Comparison of ENCODE assay signal across 12 mouse cellular contexts in the genomic region with DNA sequence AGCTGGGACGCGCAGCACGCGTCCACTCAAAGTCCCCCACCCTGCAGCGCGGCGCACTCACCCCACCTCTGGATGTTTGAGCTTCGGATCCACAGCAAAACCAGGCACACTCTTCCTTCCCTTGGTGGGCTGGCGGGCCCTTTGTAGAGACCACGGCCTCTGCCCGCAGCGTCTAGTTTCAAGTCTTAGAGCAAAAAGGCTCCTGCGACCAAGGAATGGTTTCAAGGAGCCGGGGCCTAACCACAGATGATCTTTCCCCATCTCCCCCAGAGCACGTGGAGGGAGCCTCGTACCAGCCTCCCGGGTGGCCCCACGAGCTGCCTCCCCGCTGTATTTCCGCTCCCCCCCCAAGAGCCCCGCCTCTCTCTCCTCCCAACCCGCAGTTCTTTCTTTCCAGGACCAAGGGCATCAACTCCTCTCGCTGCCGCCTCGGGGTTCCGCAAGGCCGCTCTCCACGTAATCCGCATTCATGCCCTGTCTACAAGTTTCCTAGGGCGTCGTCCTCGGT. TPM values are rescaled to one million over a fixed set of nuclear protein-coding genes. Genes with fewer than 3 reads are reported as not detected.
DNase-seq lines count a peak whose midpoint lies in the region; ATAC-seq and TF ChIP-seq lines count a peak whose summit lies in the region.
"Had no signal": no experiment of that assay in that cellular context is flagged by ENCODE, and none has a peak within 500 bp of the region (broad histone marks: within the 10 kb centered on the region; RNA-seq: fewer than 3 reads in every experiment).

No protein-coding gene starts in this region.

- peaks cover 34% of the 10 kb centered on the region for H3K4me1 ChIP-seq in heart, embryonic 15.5 days (replicated peaks)
- H3K4me1 ChIP-seq in embryonic facial prominence, embryonic 13.5 days: peaks cover 28% of the 10 kb centered on the region
- H3K4me1 ChIP-seq in liver, postnatal 0 days (ENCODE audit: insufficient read depth): no peaks in the 10 kb centered on the region; the same call in 1 of the 2 replicates

- peak overlapping the region; percentile 23; the same call in 1 of the 2 replicates for H3K4me2 ChIP-seq in heart, embryonic 15.5 days
- H3K4me2 ChIP-seq in embryonic facial prominence, embryonic 13.5 days: peak overlapping the region; percentile 28
- H3K4me2 ChIP-seq in liver, postnatal 0 days (ENCODE audit: low read depth, low read length): peak overlapping the region; percentile 26; the same call in 1 of the 2 replicates

- no peak overlapping the region for H3K27ac ChIP-seq in heart, embryonic 15.5 days
- no peak overlapping the region for H3K27ac ChIP-seq in embryonic facial prominence, embryonic 13.5 days
- H3K27ac ChIP-seq in liver, postnatal 0 days (ENCODE audit: low read depth): no peak overlapping the region

- peaks cover 97% of the 10 kb centered on the region for H3K27me3 ChIP-seq in heart, embryonic 15.5 days
- H3K27me3 ChIP-seq in embryonic facial prominence, embryonic 13.5 days: peaks cover 98% of the 10 kb centered on the region
- H3K27me3 ChIP-seq in liver, postnatal 0 days (ENCODE audit: insufficient read depth, low read length): peaks cover 98% of the 10 kb centered on the region

- DNase-seq in heart, adult 8-10 months (ENCODE audit: low spot score): no peak
- DNase-seq in R1 (ENCODE audit: low read depth, low spot score): peak; percentile 49
- DNase-seq in liver, postnatal 0 days: peak; percentile 17
- DNase-seq in right cerebral cortex, adult 2 months (ENCODE audit: low spot score in 2 of 2): no peak
- no peak for DNase-seq in adrenal gland, adult (ENCODE audit: inconsistent age in 2 of 2, low spot score in 1 of 2)
- DNase-seq: kidney, postnatal 36 days; right cerebral cortex, postnatal 14 days; thymus, postnatal 36 days had no signal

- H3K4me3 ChIP-seq in heart, embryonic 15.5 days: no peak overlapping the region
- peak overlapping the region; percentile 17 for H3K4me3 ChIP-seq in embryonic facial prominence, embryonic 13.5 days
- no peak overlapping the region; the same call in 1 of the 2 replicates for H3K4me3 ChIP-seq in liver, postnatal 0 days (ENCODE audit: low read depth, low read length)

- WGBS in heart, embryonic 15.5 days: under 1% methylated on average over 32 of the region's 32 CpGs
- WGBS in embryonic facial prominence, embryonic 13.5 days: under 1% methylated on average over 32 of the region's 32 CpGs
- WGBS in liver, postnatal 0 days (ENCODE audit: insufficient replicate concordance): 1% methylated on average over 32 of the region's 32 CpGs

- no peaks in the 10 kb centered on the region for H3K9me3 ChIP-seq in heart, embryonic 15.5 days (replicated peaks)
- no peaks in the 10 kb centered on the region for H3K9me3 ChIP-seq in embryonic facial prominence, embryonic 13.5 days
- H3K9me3 ChIP-seq in liver, postnatal 0 days (ENCODE audit: low read length): no peaks in the 10 kb centered on the region

- no peak for ATAC-seq in heart, embryonic 15.5 days (replicated peaks; ENCODE audit: insufficient number of reproducible peaks, insufficient read depth, low FRiP score, low read depth)
- ATAC-seq in embryonic facial prominence, embryonic 13.5 days (ENCODE audit: insufficient number of reproducible peaks, insufficient read depth, low FRiP score, low TSS enrichment, low read depth): no peak
- no peak for ATAC-seq in liver, postnatal 0 days

- no peak overlapping the region for H3K9ac ChIP-seq in heart, embryonic 15.5 days
- H3K9ac ChIP-seq in embryonic facial prominence, embryonic 13.5 days: no peak overlapping the region
- H3K9ac ChIP-seq in liver, postnatal 0 days (replicated peaks): no peak overlapping the region

- no peak for TF ChIP-seq EP300 in liver, postnatal 0 days (IDR thresholded peaks at IDR 0.05; ENCODE audit: low read depth)

- H3K36me3 ChIP-seq in heart, embryonic 15.5 days: no peaks in the 10 kb centered on the region
- H3K36me3 ChIP-seq in embryonic facial prominence, embryonic 13.5 days: no peaks in the 10 kb centered on the region
- H3K36me3 ChIP-seq in liver, postnatal 0 days (replicated peaks; ENCODE audit: insufficient read depth, low read length): no peaks in the 10 kb centered on the region

- no peak for TF ChIP-seq CTCF in liver, postnatal 0 days (IDR thresholded peaks at IDR 0.05; ENCODE audit: low read depth)

RNA-seq across cellular contexts. Expression of gene Nkx2-3, which starts 1.7 kb away (rescaled TPM):
- polyA plus RNA-seq in heart, embryonic 15.5 days (2015; fragmentation: Nextera tagmentation; extraction: Ambion mirVana): 0.16 TPM in 1 of 2 replicates, not detected in the other
- not detected for total RNA-seq in heart, adult 8-10 months (2022)
- polyA plus RNA-seq in embryonic facial prominence, embryonic 13.5 days (2015; fragmentation: Nextera tagmentation; extraction: Ambion mirVana): 1.4 and 4.2 TPM in 2 replicates
- 0.05 and 0.13 TPM in 2 replicates for polyA plus RNA-seq in liver, postnatal 0 days (2015; fragmentation: Nextera tagmentation; extraction: Ambion mirVana)
- total RNA-seq: liver, adult 2 months; monocyte, adult 5-6 weeks had no signal

Comparison
In these comparisons a context has a peak if more than half of its experiments do, and no peak if none do; other contexts are left out.
1. DNase-seq: peak in R1 (single experiment) and liver, postnatal 0 days (single experiment); none in heart, adult 8-10 months (single experiment), right cerebral cortex, adult 2 months (0 of 2) and adrenal gland, adult (0 of 2).
2. Peak in every context shown above with its lines, with median percentiles within 50 percentile points of each other: H3K4me2 ChIP-seq.